Mouse (Mus musculus): ENCODE measurements around the gene L3hypdh.
"Not testable (repeated sequence)": the region's sequence is repeated elsewhere in the genome, so short reads cannot be mapped to it uniquely, and the experiment has no call there.

Gene L3hypdh

DNA sequence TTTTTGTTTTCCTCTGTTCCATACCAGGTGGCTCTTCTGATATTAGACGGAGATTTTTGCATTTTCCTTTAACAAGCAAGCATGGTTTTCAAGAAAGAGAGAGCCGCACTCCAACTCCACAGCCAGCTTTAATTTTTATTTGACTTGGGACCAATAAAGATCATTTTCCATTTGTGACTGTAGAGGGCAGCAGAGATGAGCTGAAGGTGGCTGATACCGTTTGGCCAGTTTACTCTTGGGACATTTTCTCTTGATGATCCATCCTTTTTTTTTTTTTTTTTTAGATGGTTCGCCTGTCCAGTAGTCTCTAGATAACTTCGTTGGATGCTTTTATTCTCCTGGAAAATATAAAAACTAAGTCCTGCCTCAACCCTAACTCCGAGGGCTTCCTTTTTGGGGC, 31.9 kb downstream of the L3hypdh start:
- no peak for DNase-seq

- no peak for DNase-seq
Observed at GRCm38 (mm10) chr12:72052571-72052970, 32.7 kb downstream of the L3hypdh start.

DNA sequence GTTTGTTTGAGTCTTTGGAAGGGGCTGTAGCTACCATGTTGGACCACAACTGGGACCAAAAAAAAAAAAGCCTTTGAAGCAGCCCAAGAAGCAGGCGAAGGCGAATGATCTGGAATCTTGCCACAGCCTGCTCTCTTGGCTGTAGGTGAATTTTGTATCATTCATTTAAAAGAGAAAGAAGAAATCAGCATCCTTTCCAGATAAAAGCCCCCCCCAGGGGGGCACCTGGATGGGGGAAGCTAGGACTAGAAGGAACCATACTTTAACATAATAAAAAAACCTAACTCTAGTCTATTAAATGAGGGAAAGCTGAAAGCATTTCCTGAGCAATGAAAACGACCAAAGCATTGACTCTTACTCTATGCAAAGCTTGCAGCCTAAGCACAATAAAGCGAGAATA, 34.4 kb downstream of the L3hypdh start:
- no peak for DNase-seq

DNA sequence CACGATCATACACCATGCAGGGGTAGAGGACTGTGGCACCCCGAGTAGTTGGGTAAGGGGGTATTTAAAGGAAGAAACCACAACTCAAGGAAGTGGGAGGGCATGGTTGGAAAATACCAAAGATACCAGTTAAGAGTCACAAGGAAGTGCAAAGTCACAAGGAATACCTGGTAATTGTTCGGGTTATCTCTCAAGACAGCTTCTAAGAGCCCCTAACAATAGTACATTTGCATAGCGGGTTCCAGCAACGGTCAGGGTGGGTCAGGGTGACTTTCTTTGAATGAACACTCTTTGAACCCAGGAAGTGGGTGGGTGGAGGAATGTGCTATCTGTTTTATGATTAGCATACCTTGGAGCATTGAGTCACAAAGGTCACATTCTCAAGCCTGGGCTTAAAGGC, 35.1 kb downstream of the L3hypdh start:
- DNase-seq: not testable (repeated sequence)

DNA sequence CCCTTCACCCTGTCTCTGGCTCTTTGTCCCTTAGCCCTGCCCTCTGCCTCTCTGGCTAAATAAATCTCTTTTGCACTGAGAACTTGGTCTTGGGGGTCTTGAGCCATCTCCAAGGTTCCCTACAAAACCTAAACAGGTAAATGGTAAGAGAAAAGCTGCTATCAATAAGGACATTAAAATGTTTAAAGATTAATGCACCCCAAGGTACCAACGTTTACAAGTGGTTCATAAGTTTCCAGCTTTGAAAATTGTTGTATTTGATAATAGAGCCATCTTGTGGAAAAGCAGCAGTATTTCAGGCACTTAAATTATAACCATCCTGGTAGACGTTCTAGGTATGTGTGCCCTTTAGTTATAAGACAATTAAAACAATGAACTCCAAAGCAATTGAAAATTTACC, 37.7 kb downstream of the L3hypdh start:
- no peak for DNase-seq

- DNase-seq: no peak
Observed at GRCm38 (mm10) chr12:72041238-72041637, 44.0 kb downstream of the L3hypdh start.

DNA sequence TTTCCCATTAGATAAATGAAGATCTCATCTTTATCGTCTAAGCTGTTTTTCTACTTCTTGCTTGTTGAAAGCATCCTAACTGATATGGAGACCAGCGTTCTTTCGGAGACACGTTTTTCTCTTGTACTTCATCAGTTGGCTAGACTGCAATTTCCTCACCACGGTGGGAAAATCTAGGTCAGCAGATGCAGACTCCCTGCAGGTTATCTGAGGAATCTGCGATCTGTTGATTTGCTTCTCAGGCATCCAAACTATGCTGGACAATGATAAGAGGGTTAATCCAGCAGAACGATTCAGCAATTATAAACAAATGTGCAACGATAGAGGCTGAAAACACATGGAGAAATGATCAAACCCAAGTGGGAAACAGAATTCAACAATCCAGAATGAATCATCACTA, 45.7 kb downstream of the L3hypdh start:
- DNase-seq: no peak

DNA sequence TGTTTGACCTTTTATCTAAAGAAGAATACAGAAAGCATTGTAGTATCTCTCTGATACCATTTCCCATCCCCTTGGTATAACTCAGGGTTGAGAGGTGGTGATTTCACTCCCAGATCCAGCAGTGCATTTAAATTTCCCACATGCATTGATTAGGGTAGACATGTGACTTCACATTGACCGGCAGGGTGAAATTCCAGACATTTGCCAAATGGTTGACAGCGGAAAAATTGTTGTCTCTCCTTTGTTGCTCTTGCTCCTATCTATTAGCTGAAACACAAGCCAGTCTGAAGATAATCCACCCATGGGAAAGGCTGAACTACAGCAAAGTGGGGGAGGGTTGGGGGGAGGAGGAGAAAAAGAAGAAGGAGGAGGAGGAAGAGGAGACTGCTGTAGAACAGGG, 46.4 kb downstream of the L3hypdh start:
- DNase-seq: no peak

DNA sequence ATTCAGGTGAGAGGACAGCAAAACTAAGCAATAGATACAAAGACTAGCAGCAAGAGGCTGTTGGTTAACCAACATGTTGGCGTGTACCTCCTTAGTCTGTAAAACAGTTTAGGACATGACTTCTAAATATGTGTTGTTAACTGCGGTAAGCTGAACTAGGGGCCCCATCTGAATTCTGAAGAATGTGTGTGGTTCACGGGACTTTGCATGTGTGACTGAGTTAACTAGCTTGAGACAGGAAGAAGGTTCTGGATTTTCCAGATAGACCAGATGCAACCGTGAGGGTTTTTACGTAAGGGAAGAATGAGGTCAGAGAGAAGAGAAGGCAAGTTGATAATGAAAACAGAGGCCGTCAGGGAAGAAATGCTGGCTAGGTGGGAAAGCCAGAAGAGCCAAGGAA, 48.2 kb downstream of the L3hypdh start:
- DNase-seq: no peak

- DNase-seq: no peak
Observed at GRCm38 (mm10) chr12:72036097-72036661, 49.1 kb downstream of the L3hypdh start.

- no peak for DNase-seq
Observed at GRCm38 (mm10) chr12:72031794-72032193, 53.4 kb downstream of the L3hypdh start.

DNA sequence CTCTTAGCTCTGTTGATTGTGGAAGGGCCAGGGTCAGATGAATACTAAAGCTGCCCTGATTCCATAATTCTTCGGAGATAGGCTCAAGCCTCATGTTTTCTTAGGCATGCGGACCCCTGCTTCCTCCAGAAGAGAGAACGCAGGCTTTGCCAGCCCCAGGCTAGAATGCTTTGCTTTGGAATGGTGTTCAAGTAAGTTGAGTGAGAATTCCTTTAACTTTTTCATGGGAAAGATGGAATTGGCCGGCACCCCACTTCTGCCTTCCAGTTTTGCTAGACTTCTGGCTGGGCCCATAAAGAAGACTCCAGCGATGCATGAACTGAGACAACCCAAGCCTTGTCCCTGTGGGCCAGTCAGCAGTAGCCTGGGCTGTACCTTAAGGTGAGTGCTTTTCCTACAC, 54.1 kb downstream of the L3hypdh start:
- no peak for DNase-seq

GRCm38 (mm10) chr12:72025275-72025795, 59.9 kb downstream of the L3hypdh start:
- DNase-seq: no peak

DNA sequence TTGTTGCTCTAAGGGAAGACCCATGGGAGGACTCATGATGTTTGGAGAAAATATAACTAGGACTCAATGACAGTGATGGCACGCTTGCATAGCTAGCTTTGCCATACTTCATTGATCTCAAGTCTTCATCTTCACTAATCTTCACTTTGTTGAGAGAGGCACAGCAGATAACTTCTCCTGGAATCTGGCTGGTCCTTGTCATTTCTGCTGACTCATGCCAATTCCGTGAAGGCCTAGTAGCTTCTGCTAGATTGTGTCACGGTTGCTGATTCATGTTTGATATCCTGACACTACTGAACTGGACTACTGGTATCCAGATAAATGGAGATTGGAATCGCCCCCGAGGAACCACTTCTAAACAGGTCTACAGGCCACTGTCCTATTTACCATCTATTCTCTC, 61.7 kb downstream of the L3hypdh start:
- no peak for DNase-seq

All from cerebellum, adult 9-11 months (tissue).